Mouse (Mus musculus) ES-CJ7 (cell line): ENCODE data around the gene Zfp36l1.

Experiments
- DNase-seq: peaks from one replicate; pipeline ENCODE4 v3.0.0; 2011; ENCODE audit warnings: low read depth, low spot score

Zfp36l1 gene

GRCm38 (mm10) chr12:80070534-80071287 is 42.1 kb downstream of the Zfp36l1 start:
- DNase-seq = peak; percentile 46

- no peak for DNase-seq
Measured at GRCm38 (mm10) chr12:80069040-80069439, 43.8 kb downstream of the Zfp36l1 start.

- no peak for DNase-seq
Measured at GRCm38 (mm10) chr12:80068016-80068415, 44.8 kb downstream of the Zfp36l1 start.

GRCm38 (mm10) chr12:80065049-80065448 is 47.8 kb downstream of the Zfp36l1 start:
- DNase-seq = no peak

- DNase-seq = no peak
Measured at GRCm38 (mm10) chr12:80064306-80064705, 48.5 kb downstream of the Zfp36l1 start.

GRCm38 (mm10) chr12:80063402-80064150 is 49.2 kb downstream of the Zfp36l1 start:
- no peak for DNase-seq

GRCm38 (mm10) chr12:80062410-80063401 is 50.1 kb downstream of the Zfp36l1 start:
- DNase-seq = peak; percentile 26

- no peak for DNase-seq
Measured at GRCm38 (mm10) chr12:80061810-80062209, 51.0 kb downstream of the Zfp36l1 start.

- DNase-seq = no peak
Measured at GRCm38 (mm10) chr12:80060809-80061208, 52.0 kb downstream of the Zfp36l1 start.

GRCm38 (mm10) chr12:80060338-80060737 is 52.5 kb downstream of the Zfp36l1 start:
- peak; percentile 63 for DNase-seq

- no peak for DNase-seq
Measured at GRCm38 (mm10) chr12:80059773-80060328, 53.0 kb downstream of the Zfp36l1 start.
